Mouse (Mus musculus): ENCODE measurements around the gene Mast4. TPM values are rescaled to one million over a fixed set of nuclear protein-coding genes. Genes with fewer than 3 reads are reported as not detected.
"Not testable (repeated sequence)": the region's sequence is repeated elsewhere in the genome, so short reads cannot be mapped to it uniquely, and the experiment has no call there.

The Mast4 gene
- polyA plus RNA-seq, 1 experiment, result 6.4 TPM

- no peaks in the 10 kb centered on the region for H3K4me1 ChIP-seq (ENCODE audit: control insufficient read depth, insufficient read depth, insufficient read length)
- no peak for TF ChIP-seq POLR2A (IDR thresholded peaks at IDR 0.05; ENCODE audit: low read depth, low read length)
- TF ChIP-seq CTCF (IDR thresholded peaks at IDR 0.05; ENCODE audit: extremely low read depth, insufficient read depth, insufficient read length, insufficient replicate concordance), result no peak
- 93% methylated on average over 3 of the region's 3 CpGs for WGBS
- H3K36me3 ChIP-seq (ENCODE audit: control insufficient read depth, insufficient read depth, low read length), result peaks cover 16% of the 10 kb centered on the region
- no peaks in the 10 kb centered on the region for H3K27me3 ChIP-seq (ENCODE audit: control insufficient read depth, insufficient read depth, low read length)
- H3K4me3 ChIP-seq (ENCODE audit: extremely low read depth, insufficient read depth, insufficient read length), result no peak overlapping the region
- no peak overlapping the region for H3K27ac ChIP-seq (ENCODE audit: insufficient read depth, low read length)
- DNase-seq (ENCODE audit: low read depth in 1 of 2, low spot score in 2 of 2), result no peak
These were observed 589.1 kb downstream of the Mast4 start for GRCm38 (mm10) chr13:102745270-102745600.

DNA sequence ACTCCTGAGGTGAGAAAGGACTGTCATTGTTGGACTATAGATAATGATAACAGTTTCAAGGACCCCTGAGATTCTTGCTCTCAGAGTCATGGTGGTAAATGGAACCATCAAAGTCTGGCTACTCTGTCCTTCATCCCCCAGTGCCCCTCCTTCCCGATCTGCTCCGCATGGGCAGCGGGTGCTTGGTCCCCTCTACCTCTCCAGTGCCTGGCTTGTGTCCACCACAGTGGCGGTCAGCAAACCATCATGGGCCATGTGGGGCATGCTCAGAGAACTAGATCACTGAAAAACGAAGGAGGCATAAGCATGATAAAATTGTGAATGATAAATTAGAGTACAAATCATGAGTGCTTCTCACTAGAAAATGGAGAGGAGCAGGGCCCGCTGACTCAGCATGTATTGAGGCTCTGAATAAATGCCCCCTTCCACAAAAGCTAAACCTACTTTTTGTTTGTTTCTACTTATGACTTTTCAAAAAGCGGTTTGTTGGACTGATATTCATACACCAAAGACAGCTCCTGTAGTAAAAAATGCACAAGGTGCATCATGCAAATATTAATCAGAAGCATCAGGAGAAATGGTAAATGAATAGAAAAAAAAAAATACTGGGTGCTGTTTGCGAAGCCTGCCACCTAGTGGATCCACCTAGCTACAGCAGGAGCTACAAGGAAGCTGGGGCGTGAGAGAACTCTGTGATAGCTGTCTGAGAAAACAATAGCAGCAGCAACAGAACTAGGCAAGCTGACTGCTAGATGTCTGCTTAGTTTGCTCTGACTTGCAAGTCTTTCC, 589.6 kb downstream of the Mast4 start:
- TF ChIP-seq CTCF (IDR thresholded peaks at IDR 0.05; ENCODE audit: extremely low read depth, insufficient read depth, insufficient read length, insufficient replicate concordance) (peak; percentile 51; the same call in 1 of the 2 replicates), POLR2A (IDR thresholded peaks at IDR 0.05; ENCODE audit: low read depth, low read length) (no peak)
- DNase-seq (ENCODE audit: low read depth in 1 of 2, low spot score in 2 of 2), result peak; percentile 29 to 52
- Histone ChIP-seq H3K27ac (ENCODE audit: insufficient read depth, low read length) (no peak overlapping the region), H3K4me3 (ENCODE audit: extremely low read depth, insufficient read depth, insufficient read length) (no peak overlapping the region), H3K4me1 (ENCODE audit: control insufficient read depth, insufficient read depth, insufficient read length) (no peaks in the 10 kb centered on the region), H3K36me3 (ENCODE audit: control insufficient read depth, insufficient read depth, low read length) (peaks cover 18% of the 10 kb centered on the region), H3K27me3 (ENCODE audit: control insufficient read depth, insufficient read depth, low read length) (no peaks in the 10 kb centered on the region)
- WGBS, result 70% methylated on average over 9 of the region's 9 CpGs

- H3K27ac ChIP-seq (ENCODE audit: insufficient read depth, low read length), result no peak overlapping the region
- no peak overlapping the region for H3K4me3 ChIP-seq (ENCODE audit: extremely low read depth, insufficient read depth, insufficient read length)
- TF ChIP-seq CTCF (IDR thresholded peaks at IDR 0.05; ENCODE audit: extremely low read depth, insufficient read depth, insufficient read length, insufficient replicate concordance) (no peak), POLR2A (IDR thresholded peaks at IDR 0.05; ENCODE audit: low read depth, low read length) (no peak)
- peaks cover 46% of the 10 kb centered on the region for H3K36me3 ChIP-seq (ENCODE audit: control insufficient read depth, insufficient read depth, low read length)
- WGBS, result 83% methylated on average over 13 of the region's 13 CpGs
- no peaks in the 10 kb centered on the region for H3K4me1 ChIP-seq (ENCODE audit: control insufficient read depth, insufficient read depth, insufficient read length)
- no peak for DNase-seq (ENCODE audit: low read depth in 1 of 2, low spot score in 2 of 2)
- H3K27me3 ChIP-seq (ENCODE audit: control insufficient read depth, insufficient read depth, low read length), result no peaks in the 10 kb centered on the region
These were observed 594.4 kb downstream of the Mast4 start for GRCm38 (mm10) chr13:102739720-102740535.

DNA sequence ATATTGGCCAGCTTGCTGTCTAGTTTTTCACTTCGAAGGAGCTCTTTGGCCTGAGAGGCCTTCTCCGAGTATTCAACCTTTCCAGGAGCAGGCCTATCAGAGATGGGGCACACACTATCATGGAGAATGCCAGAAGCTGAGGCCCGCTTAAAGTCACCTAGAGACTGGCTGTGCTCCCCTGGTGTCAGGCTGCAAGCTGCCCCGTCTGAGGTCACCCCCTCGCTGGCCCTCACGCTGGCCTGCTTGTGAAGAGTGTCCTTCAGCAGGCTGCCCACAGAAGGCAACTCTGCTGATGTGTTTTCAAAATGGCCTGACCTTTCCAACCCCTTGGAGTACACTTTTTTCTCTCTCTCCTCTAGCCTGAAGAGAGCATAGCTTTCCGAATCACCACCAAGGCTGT, 596.5 kb downstream of the Mast4 start:
- Histone ChIP-seq H3K27ac (ENCODE audit: insufficient read depth, low read length) (no peak overlapping the region), H3K4me1 (ENCODE audit: control insufficient read depth, insufficient read depth, insufficient read length) (no peaks in the 10 kb centered on the region), H3K36me3 (ENCODE audit: control insufficient read depth, insufficient read depth, low read length) (peaks cover 48% of the 10 kb centered on the region), H3K4me3 (ENCODE audit: extremely low read depth, insufficient read depth, insufficient read length) (no peak overlapping the region), H3K27me3 (ENCODE audit: control insufficient read depth, insufficient read depth, low read length) (no peaks in the 10 kb centered on the region)
- no peak for DNase-seq (ENCODE audit: low read depth in 1 of 2, low spot score in 2 of 2)
- no peak for TF ChIP-seq POLR2A (IDR thresholded peaks at IDR 0.05; ENCODE audit: low read depth, low read length)
- TF ChIP-seq CTCF (IDR thresholded peaks at IDR 0.05; ENCODE audit: extremely low read depth, insufficient read depth, insufficient read length, insufficient replicate concordance), result no peak
- 92% methylated on average over 7 of the region's 7 CpGs for WGBS

- 89% methylated on average over 2 of the region's 2 CpGs for WGBS
- Histone ChIP-seq H3K4me3 (ENCODE audit: extremely low read depth, insufficient read depth, insufficient read length) (no peak overlapping the region), H3K4me1 (ENCODE audit: control insufficient read depth, insufficient read depth, insufficient read length) (no peaks in the 10 kb centered on the region), H3K27ac (ENCODE audit: insufficient read depth, low read length) (no peak overlapping the region), H3K36me3 (ENCODE audit: control insufficient read depth, insufficient read depth, low read length) (peaks cover 22% of the 10 kb centered on the region), H3K27me3 (ENCODE audit: control insufficient read depth, insufficient read depth, low read length) (no peaks in the 10 kb centered on the region)
- TF ChIP-seq CTCF (IDR thresholded peaks at IDR 0.05; ENCODE audit: extremely low read depth, insufficient read depth, insufficient read length, insufficient replicate concordance), result no peak
- no peak for TF ChIP-seq POLR2A (IDR thresholded peaks at IDR 0.05; ENCODE audit: low read depth, low read length)
- DNase-seq (ENCODE audit: low read depth in 1 of 2, low spot score in 2 of 2), result no peak
These were observed 601.2 kb downstream of the Mast4 start for GRCm38 (mm10) chr13:102733063-102733462.

- not testable (repeated sequence) for DNase-seq (ENCODE audit: low read depth in 1 of 2, low spot score in 2 of 2); H3K4me3 ChIP-seq (ENCODE audit: extremely low read depth, insufficient read depth, insufficient read length)
- 86% methylated on average over 7 of the region's 7 CpGs for WGBS
These were observed 605.3 kb downstream of the Mast4 start for GRCm38 (mm10) chr13:102728951-102729350.

GRCm38 (mm10) chr13:102728035-102728434, 606.3 kb downstream of the Mast4 start:
- Histone ChIP-seq H3K27ac (ENCODE audit: insufficient read depth, low read length) (no peak overlapping the region), H3K4me1 (ENCODE audit: control insufficient read depth, insufficient read depth, insufficient read length) (peaks cover 2% of the 10 kb centered on the region), H3K4me3 (ENCODE audit: extremely low read depth, insufficient read depth, insufficient read length) (no peak overlapping the region), H3K27me3 (ENCODE audit: control insufficient read depth, insufficient read depth, low read length) (no peaks in the 10 kb centered on the region), H3K36me3 (ENCODE audit: control insufficient read depth, insufficient read depth, low read length) (no peaks in the 10 kb centered on the region; the same call in 1 of the 2 replicates)
- DNase-seq (ENCODE audit: low read depth in 1 of 2, low spot score in 2 of 2), result no peak
- TF ChIP-seq POLR2A (IDR thresholded peaks at IDR 0.05; ENCODE audit: low read depth, low read length) (no peak), CTCF (IDR thresholded peaks at IDR 0.05; ENCODE audit: extremely low read depth, insufficient read depth, insufficient read length, insufficient replicate concordance) (no peak)
- WGBS, result 77% methylated on average over 3 of the region's 3 CpGs

More at GRCm38 (mm10) chr13:102728951-102729350, 605.3 kb downstream of the Mast4 start:
- not testable (repeated sequence) for H3K4me1 ChIP-seq (ENCODE audit: control insufficient read depth, insufficient read depth, insufficient read length); H3K27ac ChIP-seq (ENCODE audit: insufficient read depth, low read length); H3K36me3 ChIP-seq (ENCODE audit: control insufficient read depth, insufficient read depth, low read length); H3K27me3 ChIP-seq (ENCODE audit: control insufficient read depth, insufficient read depth, low read length)

Measured in spleen, adult 2 months (tissue).